Mouse (Mus musculus) heart, postnatal 25 days (tissue): ENCODE results near the gene Olfr1097. TPM values are rescaled to one million over a fixed set of nuclear protein-coding genes. Genes with fewer than 3 reads are reported as not detected.

Experiments used
- DNase-seq: peaks from one replicate; pipeline ENCODE4 v3.0.0; 2022; ENCODE audit warnings: low spot score
- intact Hi-C: fragments of 180-260 bp; cut with DNase I; formaldehyde crosslinking; loops from one replicate; pipeline ENCODE4 v1.15.1; 2025
- total RNA-seq, 2 experiments: library from RNA; stranded (reverse); gene quantifications; 2 replicates each; pipeline ENCODE4 v1.2.3; 2021

Olfr1097 gene
- not detected for total RNA-seq

- intact Hi-C loops, result no loop called here
These were observed at the start of gene Olfr1097 for GRCm38 (mm10) chr2:86892116-86892515. Gene Olfr1097 (minus strand): TSS chr2:86892216.

GRCm38 (mm10) chr2:86926557-86926956 is 34.5 kb upstream of the Olfr1097 start:
- intact Hi-C loops, result no loop called here
- no peak for DNase-seq

More at GRCm38 (mm10) chr2:86892116-86892515, at the start of gene Olfr1097:
- DNase-seq, result no peak

GRCm38 (mm10) chr2:86924445-86924844 is 32.4 kb upstream of the Olfr1097 start, which contains the start of gene Olfr1098:
Gene Olfr1098 (minus strand): TSS chr2:86924545.
- no peak for DNase-seq
- intact Hi-C loops, result no loop called here

- no peak for DNase-seq
- intact Hi-C loops, result no loop called here
These were observed 13.6 kb upstream of the Olfr1097 start for GRCm38 (mm10) chr2:86905647-86906046.

GRCm38 (mm10) chr2:86874702-86875101 is 17.3 kb downstream of the Olfr1097 start, which contains the start of gene Gm13723:
Gene Gm13723 (minus strand): TSS chr2:86874802.
- intact Hi-C loops, result no loop called here
- DNase-seq, result no peak

- DNase-seq, result no peak
- intact Hi-C loops, result no loop called here
These were observed 40.4 kb downstream of the Olfr1097 start, which contains the start of gene Olfr1095 for GRCm38 (mm10) chr2:86851596-86851995. Gene Olfr1095 (minus strand): TSS chr2:86851696.

Other genes starting within 250 kb of the Olfr1097 start
- gene Olfr1085, start 230.2 kb downstream of the Olfr1097 start, total RNA-seq, result not detected
- gene Olfr1086, start 212.1 kb downstream of the Olfr1097 start, total RNA-seq, result not detected
- gene Olfr1087, start 193.8 kb downstream of the Olfr1097 start, total RNA-seq, result not detected
- gene Olfr1089, start 158.5 kb downstream of the Olfr1097 start, total RNA-seq, result not detected
- gene Olfr1090, start 133.2 kb downstream of the Olfr1097 start, total RNA-seq, result not detected
- gene Olfr1093, start 109.7 kb downstream of the Olfr1097 start, total RNA-seq, result not detected
- gene Olfr141, start 82.2 kb downstream of the Olfr1097 start, total RNA-seq, result not detected
- not detected for gene Olfr1094, start 67.6 kb downstream of the Olfr1097 start, total RNA-seq
- gene Olfr1095, start 40.5 kb downstream of the Olfr1097 start, total RNA-seq, result not detected
- not detected for gene Gm13723, start 17.4 kb downstream of the Olfr1097 start, total RNA-seq
- not detected for gene Olfr1098, start 32.3 kb upstream of the Olfr1097 start, total RNA-seq
- gene Olfr1099, start 68.5 kb upstream of the Olfr1097 start, total RNA-seq, result not detected
- not detected for gene Olfr1100, start 87.7 kb upstream of the Olfr1097 start, total RNA-seq
- gene Olfr1101, start 99.0 kb upstream of the Olfr1097 start, total RNA-seq, result not detected
- not detected for gene Olfr1102, start 106.2 kb upstream of the Olfr1097 start, total RNA-seq
- not detected for gene Olfr1104, start 134.9 kb upstream of the Olfr1097 start, total RNA-seq
- not detected for gene Olfr1105, start 144.3 kb upstream of the Olfr1097 start, total RNA-seq
- not detected for gene Olfr1106, start 160.1 kb upstream of the Olfr1097 start, total RNA-seq
- gene Olfr1107, start 183.6 kb upstream of the Olfr1097 start, total RNA-seq, result not detected
- gene Olfr1109, start 203.8 kb upstream of the Olfr1097 start, total RNA-seq, result not detected
- not detected for gene Olfr259, start 222.4 kb upstream of the Olfr1097 start, total RNA-seq
- gene Olfr1110, start 248.1 kb upstream of the Olfr1097 start, total RNA-seq, result not detected